In genomic region chr11:70638714-70639278, GRCm38 (mm10) we compare ENCODE assay signal across 16 mouse cellular contexts. TPM values are rescaled to one million over a fixed set of nuclear protein-coding genes. Genes with fewer than 3 reads are reported as not detected.
A peak's percentile ranks its signal among the peaks of the same experiment; 100 is the strongest.
DNase-seq lines count a peak whose midpoint lies in the region; ATAC-seq and TF ChIP-seq lines count a peak whose summit lies in the region.
"Had no signal": no experiment of that assay in that cellular context is flagged by ENCODE, and none has a peak within 500 bp of the region (broad histone marks: within the 10 kb centered on the region; RNA-seq: fewer than 3 reads in every experiment).

TSS of gene Gp1ba (plus strand) at chr11:70639122.

- no peak within 1 kb of the TSS for H3K4me3 ChIP-seq in heart, postnatal 0 days (ENCODE audit: low read depth, low read length)
- H3K4me3 ChIP-seq: hindbrain, embryonic 10.5 days; left cerebral cortex, adult 2 months had no signal

- no peak for TF ChIP-seq EP300 in heart, postnatal 0 days (IDR thresholded peaks at IDR 0.05; ENCODE audit: low read depth)

- H3K27me3 ChIP-seq in heart, postnatal 0 days (ENCODE audit: control insufficient read depth, insufficient read depth, low read length), result no peaks in the 10 kb centered on the region

- H3K4me1 ChIP-seq in heart, postnatal 0 days (ENCODE audit: control insufficient read depth, insufficient read depth), result no peaks in the 10 kb centered on the region
- H3K4me1 ChIP-seq: hindbrain, embryonic 10.5 days had no signal

- ATAC-seq in heart, postnatal 0 days (ENCODE audit: insufficient read depth, low read depth), result no peak; the same call in 1 of the 2 replicates
- peak; percentile 25; the same call in 1 of the 2 replicates for ATAC-seq in granulocyte monocyte progenitor cell, adult 5-6 weeks (replicated peaks; ENCODE audit: poor library complexity, severe bottlenecking)
- peak; percentile 94 for ATAC-seq in megakaryocyte progenitor cell, adult 5-6 weeks (replicated peaks; ENCODE audit: poor library complexity)

- intact Hi-C loops in left cerebral cortex, postnatal 25 days (cut with DNase I), result no loop called here

- DNase-seq in heart, postnatal 0 days (ENCODE audit: low spot score), result peak; percentile 8
- DNase-seq in heart, adult 11 months, result no peak
- DNase-seq in MEL-GATA-1-ER (ENCODE audit: extremely low read depth, low read depth), result peak; percentile 98
- no peak for DNase-seq in natural killer cell, adult 2 months (ENCODE audit: low spot score in 2 of 2)
- no peak for DNase-seq in left cerebral cortex, postnatal 25 days (ENCODE audit: low spot score in 2 of 2)
- DNase-seq: adrenal gland, postnatal 10 days; kidney, adult 11 months; kidney, postnatal 36 days; lung, adult 2 months; thymus, postnatal 25 days had no signal

- no peak within 1 kb of the TSS for H3K9ac ChIP-seq in heart, postnatal 0 days (replicated peaks; ENCODE audit: low read depth, low read length)

- H3K9me3 ChIP-seq in heart, postnatal 0 days (replicated peaks; ENCODE audit: control insufficient read depth, low read length), result no peaks in the 10 kb centered on the region
- H3K9me3 ChIP-seq: hindbrain, embryonic 10.5 days had no signal

- WGBS in heart, postnatal 0 days, result 2% methylated on average over 5 of the region's 5 CpGs

- 0 out of 2 replicates have a peak, but pooled peaks cover 4% of the 10 kb centered on the region for H3K36me3 ChIP-seq in heart, postnatal 0 days (replicated peaks; ENCODE audit: control insufficient read depth, insufficient read depth, low read length)

- no peak within 1 kb of the TSS for H3K27ac ChIP-seq in heart, postnatal 0 days (ENCODE audit: low read depth)
- H3K27ac ChIP-seq: hindbrain, embryonic 10.5 days; left cerebral cortex, adult 2 months had no signal

- no peak for TF ChIP-seq CTCF in heart, postnatal 0 days (IDR thresholded peaks at IDR 0.05; ENCODE audit: low read depth)

- no peak within 1 kb of the TSS for H3K4me2 ChIP-seq in heart, postnatal 0 days (ENCODE audit: low read depth, low read length)
- H3K4me2 ChIP-seq: midbrain, embryonic 11.5 days had no signal

RNA-seq across cellular contexts. Expression of gene Gp1ba, which starts in this region (rescaled TPM):
- 0.08 TPM in 1 of 2 replicates, not detected in the other for total RNA-seq in heart, postnatal 0 days (2014; rRNA removed; ENCODE audit: low replicate concordance)
- 0.26 and 0.27 TPM in 2 replicates for polyA plus RNA-seq in heart, postnatal 0 days (2015; fragmentation: Nextera tagmentation; extraction: Ambion mirVana)
- not detected in 2 replicates for total RNA-seq in granulocyte monocyte progenitor cell, adult 5-6 weeks (2014; fragmentation: Nextera tagmentation)
- not detected in 2 replicates for total RNA-seq in granulocyte monocyte progenitor cell, adult 5-6 weeks (2017)
- 0.66 and 2.3 TPM in 2 replicates for total RNA-seq in megakaryocyte progenitor cell, adult 5-6 weeks (2015)
- total RNA-seq in megakaryocyte progenitor cell, adult 5-6 weeks (2017), result 0.08 and 0.20 TPM in 2 replicates
- total RNA-seq in left cerebral cortex, postnatal 25 days (2021), result not detected
- total RNA-seq: left cerebral cortex, adult 2 months had no signal
- polyA plus RNA-seq: frontal cortex, adult 2 months had no signal

Comparison
In these comparisons a context has a peak if more than half of its experiments do, and no peak if none do; other contexts are left out.
1. Peak in DNase-seq in heart, postnatal 0 days; RNA of the gene not detected or under 1 TPM.
2. Peak in ATAC-seq in granulocyte monocyte progenitor cell, adult 5-6 weeks; RNA of the gene not detected or under 1 TPM.